Mouse (Mus musculus) left cerebral cortex, adult 18-20 months (tissue): ENCODE results near the gene Gm2a. TPM values are rescaled to one million over a fixed set of nuclear protein-coding genes. Genes with fewer than 3 reads are reported as not detected.
A peak's percentile ranks its signal among the peaks of the same experiment; 100 is the strongest.

Experiments used
- DNase-seq, 2 experiments: peaks; one replicate each; pipeline ENCODE4 v3.0.0; 2021 to 2022; ENCODE audit warnings: low spot score in 2 of 2, mixed read lengths in 1 of 2
- long read RNA-seq, 2 experiments: library from polyadenylated mRNA; stranded (forward); transcript quantifications; one replicate each; pipeline ENCODE4 v2.0.0; 2021
- total RNA-seq, 2 experiments: library from RNA; stranded (reverse); gene quantifications; 2 replicates each; pipeline ENCODE4 v1.2.3; 2021

The Gm2a gene
- 10 to 100 TPM; 29.1 to 30.7 TPM for total RNA-seq
- long read RNA-seq, experiment 1, full-length matches to known transcripts, result 66 of 68 reads
- long read RNA-seq, experiment 1, partial matches to known transcripts, result 0 of 68 reads
- long read RNA-seq, experiment 1, other reads (novel, unspliced or antisense), result 2 of 68 reads
- long read RNA-seq, experiment 2, full-length matches to known transcripts, result 58 of 64 reads
- long read RNA-seq, experiment 2, partial matches to known transcripts, result 1 of 64 reads
- long read RNA-seq, experiment 2, other reads (novel, unspliced or antisense), result 5 of 64 reads

DNA sequence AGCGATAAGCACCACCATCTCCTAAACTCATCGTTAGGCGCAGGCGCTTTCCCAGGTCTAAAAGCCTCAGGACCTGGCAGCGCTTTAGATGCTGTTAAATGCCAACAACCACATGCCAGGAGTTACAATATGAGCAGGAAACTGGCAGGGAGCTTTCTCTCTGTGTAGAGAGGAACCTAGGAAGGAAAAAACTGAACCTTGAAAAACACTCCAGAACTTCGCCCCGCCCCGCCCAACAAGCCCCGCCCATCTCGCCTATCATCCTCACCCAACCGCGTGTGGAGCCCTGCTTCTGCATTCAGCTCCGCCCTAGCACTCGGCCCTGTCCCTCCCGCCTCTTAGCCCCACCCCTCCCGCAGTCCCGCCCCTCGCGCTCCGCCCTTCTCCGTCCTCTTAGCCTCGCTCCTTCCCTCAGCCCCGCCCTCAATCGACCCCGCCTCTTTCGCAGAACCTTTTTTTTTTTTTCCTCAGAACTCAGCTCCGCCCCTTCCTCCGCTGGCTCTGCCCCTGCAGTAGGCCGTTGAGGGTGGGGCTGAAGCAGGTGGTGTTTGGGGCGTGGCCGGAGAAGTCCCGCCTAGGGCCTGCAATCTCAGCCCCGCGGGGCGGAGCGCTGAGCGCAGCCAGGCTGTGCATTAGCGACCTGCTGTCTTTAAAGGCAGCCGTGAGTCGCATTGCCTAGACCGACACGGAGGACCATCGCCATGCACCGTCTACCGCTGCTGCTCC is at the start of gene Gm2a:
Gene Gm2a (plus strand): TSS at position 653 of the 726 bp plus-strand sequence.
- peak; percentile 88 to 93 for DNase-seq

DNA sequence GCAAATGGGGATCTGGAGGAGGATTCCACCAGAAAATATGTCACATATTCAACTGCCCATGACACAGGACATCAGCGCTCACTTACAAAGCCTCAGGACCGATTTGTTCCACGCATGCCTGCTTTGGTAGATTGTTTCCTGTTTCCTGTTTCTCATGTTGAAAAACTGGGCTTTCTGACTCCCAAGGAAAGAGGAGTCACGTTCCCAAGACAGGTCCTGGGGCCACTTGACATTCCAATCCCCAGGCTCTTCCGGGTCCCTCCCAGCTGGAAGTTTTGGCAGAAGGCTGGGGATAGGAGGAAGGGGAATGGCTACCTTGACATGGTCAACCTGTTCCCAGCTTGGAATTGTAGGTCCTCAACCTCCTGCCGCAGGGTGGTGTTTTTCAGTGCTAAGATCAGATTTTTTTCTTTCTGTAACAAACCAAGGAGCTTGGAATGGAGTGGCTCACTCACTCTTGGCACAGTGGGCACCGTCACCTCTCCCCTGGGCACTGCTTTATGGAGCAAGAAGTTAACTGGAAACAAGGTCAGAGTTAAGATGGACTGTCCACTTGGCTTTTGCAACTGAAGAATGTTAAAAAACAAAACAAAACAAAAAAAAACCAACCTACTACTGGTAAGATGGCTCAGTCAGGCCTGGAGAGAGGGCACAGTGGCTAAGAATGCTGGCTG is 46.9 kb upstream of the Gm2a start:
- no peak for DNase-seq

- no peak for DNase-seq
Measured at GRCm38 (mm10) chr11:55057511-55057910, 40.4 kb upstream of the Gm2a start.

DNA sequence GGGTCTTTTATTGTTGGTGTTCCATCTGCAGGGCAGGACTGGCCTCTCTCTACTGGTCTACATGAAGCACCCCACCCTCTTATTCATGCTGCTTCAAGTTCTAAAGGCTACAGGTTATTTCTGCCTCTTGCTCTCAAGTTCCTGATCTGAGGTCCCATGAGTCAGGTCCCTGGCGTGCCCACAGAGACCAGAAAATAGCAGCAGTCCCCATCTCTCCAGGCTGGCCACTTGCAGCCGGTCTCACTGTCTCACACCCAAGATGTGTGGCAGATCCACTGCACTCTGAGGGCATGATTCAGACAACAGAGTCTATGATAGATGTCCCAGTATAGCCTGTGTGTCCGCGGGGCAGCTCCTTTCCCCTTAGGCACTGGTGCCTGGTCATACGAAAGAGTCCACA is 37.1 kb upstream of the Gm2a start:
- DNase-seq, result no peak

GRCm38 (mm10) chr11:55062856-55063255 is 35.1 kb upstream of the Gm2a start:
- DNase-seq, result no peak

GRCm38 (mm10) chr11:55066921-55067320 is 31.0 kb upstream of the Gm2a start:
- DNase-seq, result no peak

DNA sequence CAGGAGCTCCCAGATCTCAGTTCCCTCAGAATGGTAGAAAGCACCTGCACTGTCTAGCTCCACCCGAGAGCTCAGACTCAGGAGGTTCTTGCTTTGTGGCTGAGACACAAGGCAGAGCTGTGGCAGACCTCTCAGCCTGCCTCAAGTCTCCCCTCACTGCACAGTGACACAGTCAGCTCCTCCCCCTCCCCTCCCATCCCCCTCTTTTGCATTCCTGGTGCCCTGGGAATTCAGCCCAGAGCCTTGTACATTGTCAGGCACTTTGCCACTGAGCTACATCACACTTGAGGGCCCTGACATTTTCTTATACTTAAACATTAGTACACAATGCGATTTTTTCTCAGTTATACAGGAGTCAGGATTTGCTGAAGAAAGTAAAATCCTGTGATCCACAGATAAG is 28.9 kb upstream of the Gm2a start:
- no peak for DNase-seq

DNA sequence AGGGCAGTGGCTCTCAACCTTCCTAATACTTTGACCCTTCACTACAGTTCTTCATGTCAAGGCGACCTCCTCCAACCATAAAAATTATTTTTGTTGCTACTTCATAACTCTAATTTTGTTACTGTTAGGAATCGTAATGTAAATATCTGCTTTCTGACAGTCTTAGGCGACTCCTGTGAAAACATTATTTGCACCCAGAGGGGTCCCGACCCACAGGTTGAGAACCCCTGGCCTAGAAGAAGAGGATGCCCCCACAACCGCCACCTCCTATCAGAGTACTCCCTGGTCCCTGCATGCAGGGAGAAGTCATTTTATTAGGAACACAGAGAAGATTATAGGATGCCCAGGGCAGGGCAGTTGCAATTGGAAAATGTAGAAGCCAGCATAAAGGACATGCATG is 26.6 kb upstream of the Gm2a start:
- no peak for DNase-seq

DNA sequence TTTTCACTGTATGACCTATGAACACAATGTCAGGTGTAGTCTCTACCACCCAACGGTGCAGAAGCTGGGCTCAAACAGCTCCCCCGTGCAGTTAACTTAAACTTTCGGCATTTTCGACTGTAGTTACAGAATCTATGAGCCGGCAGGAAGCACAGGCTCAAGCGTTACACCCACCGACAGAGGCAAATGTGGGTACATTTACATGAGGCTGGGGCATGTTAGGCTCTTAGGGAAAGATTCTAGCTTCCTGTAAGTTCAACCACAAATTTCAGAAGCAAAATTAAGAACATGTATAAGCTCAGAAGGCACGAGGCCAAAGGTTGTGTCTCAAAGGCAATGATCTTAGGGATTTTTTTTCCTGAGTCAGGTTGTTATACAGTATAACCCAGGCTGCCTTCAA is 25.4 kb upstream of the Gm2a start:
- no peak for DNase-seq

DNA sequence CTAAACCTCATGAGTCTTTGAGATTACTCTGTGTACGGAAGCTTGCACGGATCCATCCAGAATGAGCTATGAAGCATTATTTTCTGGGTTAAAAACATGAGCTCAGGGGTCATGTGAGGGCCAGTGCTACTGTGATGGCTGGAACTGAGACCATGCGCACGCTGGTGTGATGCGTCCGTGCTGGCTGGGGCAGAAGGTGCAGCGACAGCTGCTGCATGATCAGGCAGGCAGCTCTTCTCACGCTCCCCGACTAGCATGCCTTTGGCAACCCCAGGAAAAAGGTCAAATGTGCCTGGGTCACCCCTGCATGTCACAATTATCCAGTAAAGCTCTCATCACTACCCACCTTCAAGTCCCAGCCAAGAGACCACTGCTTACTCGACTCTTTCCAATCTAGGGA is 24.7 kb upstream of the Gm2a start:
- DNase-seq, result no peak

- no peak for DNase-seq
Measured at GRCm38 (mm10) chr11:55075602-55076001, 22.3 kb upstream of the Gm2a start.

DNA sequence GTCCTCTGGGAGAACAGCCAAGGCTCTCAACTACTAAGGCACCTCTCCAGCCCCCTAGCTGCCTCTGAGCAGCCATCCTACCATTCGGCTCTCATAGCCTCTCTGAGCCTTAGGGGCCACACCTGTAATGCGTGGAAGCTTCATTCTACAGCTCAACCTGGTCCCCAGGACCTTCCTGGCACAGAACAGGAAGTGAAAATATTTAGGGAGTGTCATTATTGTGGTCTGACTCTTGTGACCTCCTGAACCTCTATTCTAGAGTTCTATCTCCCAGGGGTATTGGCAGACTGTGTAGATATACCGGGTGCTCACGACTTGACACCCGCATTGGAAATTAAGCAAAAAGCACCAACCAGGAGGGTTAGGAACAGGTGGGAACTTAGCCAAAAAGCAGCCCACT is 21.7 kb upstream of the Gm2a start:
- no peak for DNase-seq

DNA sequence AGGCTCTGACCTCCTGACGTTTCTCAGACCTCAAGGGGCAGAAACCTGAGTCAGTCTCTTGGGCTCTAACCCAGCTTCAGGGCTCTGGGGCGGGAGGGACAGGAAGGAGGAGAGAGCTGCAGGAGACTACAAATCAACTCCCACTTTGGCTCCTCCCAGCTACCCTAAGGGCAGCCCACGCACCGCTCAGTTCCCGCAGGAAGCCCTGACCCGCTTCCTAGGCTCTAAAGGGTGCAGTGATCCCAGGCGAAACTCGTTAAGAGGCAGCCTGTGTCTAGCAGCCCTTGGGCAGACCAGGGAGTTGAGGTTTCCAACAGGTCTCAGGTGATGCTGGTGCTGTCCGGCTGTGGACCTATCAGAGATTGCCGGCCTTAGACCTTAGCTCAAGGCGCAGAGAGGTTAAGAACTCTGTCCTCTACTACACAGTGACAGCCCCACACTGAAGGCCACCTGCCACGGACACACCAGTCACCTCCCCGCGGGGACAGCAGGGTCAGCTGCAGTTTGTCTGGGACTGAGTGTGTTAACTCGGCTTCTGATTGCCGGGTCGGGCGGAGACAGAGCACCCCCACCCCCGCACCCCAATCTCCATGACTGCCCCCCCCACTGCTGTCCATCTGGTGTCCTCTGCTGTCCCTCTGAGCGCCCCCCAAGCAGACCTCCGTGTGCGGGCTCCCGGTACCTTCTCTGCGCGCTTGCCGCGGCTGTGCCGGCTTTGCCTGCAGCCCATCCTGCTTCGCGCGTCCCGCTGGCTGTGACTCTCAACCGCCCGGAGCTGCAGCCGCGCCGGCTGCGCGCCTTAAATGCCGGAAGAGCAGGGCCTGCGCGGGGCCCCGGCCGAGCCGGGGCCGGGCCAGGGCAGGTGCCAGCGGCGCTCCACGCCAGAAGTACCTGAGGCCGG is 20.3 kb upstream of the Gm2a start, which contains the start of gene Ccdc69:
Gene Ccdc69 (minus strand): TSS at position 801 of the 901 bp plus-strand sequence.
- DNase-seq, result peak; percentile 12 to 31

DNA sequence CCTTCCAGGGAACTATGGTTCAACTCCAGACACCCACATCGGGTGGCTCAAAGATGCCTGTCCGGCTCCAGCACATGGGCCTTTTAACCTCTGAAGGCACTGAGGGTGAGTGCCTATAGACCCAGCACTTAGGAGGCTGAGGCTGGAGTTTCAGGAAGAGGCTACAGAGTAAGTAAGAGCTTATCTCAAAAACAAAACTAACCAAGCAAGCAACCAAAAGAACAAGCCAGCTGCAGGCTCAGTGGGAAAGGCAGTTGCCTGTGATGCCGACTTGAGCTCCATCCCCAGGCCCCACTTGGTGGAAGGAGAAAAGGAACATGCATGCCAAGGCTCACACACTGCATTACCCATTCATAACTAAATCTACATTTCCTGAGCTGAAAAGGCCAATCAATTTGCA is 19.4 kb upstream of the Gm2a start:
- DNase-seq, result no peak

- DNase-seq, result no peak
Measured at GRCm38 (mm10) chr11:55079180-55079579, 18.7 kb upstream of the Gm2a start.

DNA sequence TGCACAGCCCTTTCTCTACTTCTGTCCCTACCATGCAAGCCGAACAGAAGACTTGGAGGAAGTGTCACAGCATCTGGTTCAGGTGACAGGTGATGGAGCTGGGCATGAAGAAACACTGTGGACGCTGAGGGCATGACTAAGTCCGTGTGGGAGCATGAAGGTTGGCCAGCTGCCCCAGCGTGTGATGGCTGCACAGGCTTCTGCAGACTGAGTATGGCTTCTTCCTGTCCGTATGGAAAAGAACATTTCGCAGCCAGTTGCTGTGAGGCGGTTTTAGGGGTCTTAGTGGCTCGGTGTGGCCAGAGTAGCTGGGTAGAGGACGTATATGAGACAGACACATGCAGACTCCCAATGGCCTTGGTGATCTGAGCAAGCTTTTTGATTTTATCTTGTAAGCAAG is 16.7 kb upstream of the Gm2a start:
- DNase-seq, result no peak

- no peak for DNase-seq
Measured at GRCm38 (mm10) chr11:55084629-55085028, 13.3 kb upstream of the Gm2a start.

- no peak for DNase-seq
Measured at GRCm38 (mm10) chr11:55085396-55085795, 12.5 kb upstream of the Gm2a start.

- DNase-seq, result peak; percentile 78
Measured at GRCm38 (mm10) chr11:55087006-55087405, 10.9 kb upstream of the Gm2a start.

DNA sequence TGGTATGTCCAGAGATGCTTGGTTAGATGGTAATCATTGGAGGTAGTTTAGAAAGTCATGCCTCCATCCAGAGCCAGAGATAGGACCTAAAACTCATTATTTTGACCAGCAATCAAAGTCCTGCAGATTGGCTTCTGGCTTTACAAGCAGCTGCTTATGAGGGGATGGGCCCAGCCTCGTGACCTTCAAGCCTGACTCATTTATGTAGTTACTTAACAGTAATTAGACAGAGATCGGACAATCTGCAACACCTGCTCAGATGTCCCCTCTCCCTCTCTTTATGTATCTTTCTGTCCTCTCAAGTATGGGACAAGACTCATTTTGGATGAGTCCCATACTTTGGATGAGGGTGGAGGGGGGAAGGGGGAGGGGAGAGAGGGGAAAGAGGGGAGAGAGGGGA is 8.0 kb upstream of the Gm2a start:
- no peak for DNase-seq

DNA sequence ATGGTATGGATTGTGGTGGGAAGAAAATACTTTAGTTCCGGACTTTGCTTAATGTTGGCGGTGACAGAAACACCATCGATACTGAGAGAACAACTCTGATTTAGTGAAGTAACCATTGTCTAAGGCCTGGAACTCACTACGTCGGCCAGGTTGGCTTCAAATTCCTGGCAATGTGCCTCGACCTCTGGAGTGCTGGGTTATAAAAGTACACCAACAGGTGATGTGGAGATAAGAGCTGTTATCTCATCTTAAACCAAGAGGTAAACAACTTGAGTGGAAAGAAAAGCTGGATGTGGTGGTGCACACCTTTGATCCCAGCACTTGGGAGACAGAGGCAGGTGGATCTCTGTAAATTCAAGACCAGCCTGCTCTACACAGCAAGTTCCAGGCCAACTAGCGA is 4.8 kb upstream of the Gm2a start:
- no peak for DNase-seq
